Mouse (Mus musculus): ENCODE results near the gene Sox18.

Gene Sox18

DNA sequence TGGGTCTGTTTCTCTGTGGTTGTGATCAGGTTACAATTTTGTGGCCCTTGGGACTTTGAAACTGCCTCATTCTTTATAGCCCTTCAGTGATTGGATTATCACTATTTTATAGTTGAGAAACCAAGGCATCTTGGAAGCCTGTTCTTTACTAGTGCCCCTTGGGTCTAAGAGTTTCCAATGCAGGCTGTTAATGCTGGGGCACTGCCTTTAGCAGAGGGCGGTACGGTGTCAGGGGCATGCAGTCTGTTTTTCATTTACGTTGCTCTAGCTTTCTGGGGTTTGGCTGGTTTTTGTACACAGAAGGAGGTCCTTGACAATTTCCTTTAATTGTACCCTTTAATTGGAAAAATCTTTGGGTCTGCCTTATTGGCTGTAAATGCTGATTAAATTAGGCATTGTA lies 25.8 kb downstream of the Sox18 start:
- no peak for DNase-seq

DNA sequence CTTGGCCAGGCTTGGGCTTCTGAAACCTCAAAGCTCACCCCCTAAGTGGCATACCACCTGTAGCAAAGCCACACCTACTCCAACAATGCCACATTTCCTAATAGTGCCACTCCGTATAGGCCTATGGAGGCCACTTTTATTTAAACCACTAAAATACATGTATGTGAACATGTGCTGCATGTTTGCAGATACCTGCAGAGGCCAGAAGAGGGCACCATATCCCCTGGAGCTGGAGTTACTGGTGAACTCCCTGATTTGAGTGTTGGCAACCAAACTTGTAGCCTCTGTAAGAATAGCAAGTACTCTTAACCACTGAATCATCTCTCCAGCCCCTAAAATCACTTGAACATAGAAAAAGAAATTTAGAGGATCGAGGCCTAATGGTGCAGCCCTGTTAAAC lies 27.1 kb downstream of the Sox18 start:
- no peak for DNase-seq

DNA sequence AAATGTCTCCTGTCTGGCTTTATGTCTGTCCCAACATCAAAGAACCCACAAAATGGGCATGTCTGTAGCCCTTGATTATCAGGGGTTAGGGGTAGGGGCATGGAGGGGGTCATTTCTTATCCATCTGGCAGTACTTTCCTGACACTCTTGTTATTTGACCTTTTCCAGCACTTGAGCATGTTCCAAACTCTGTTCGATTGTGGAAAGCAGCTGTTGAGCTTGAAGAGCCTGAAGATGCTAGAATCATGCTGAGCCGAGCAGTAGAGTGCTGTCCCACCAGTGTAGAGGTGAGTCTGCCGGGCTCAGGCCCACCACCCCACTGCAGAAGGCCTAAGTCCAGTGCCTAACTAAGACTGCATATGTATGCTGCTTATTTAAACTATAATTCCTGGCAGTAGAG lies 35.6 kb downstream of the Sox18 start:
- DNase-seq: no peak

DNA sequence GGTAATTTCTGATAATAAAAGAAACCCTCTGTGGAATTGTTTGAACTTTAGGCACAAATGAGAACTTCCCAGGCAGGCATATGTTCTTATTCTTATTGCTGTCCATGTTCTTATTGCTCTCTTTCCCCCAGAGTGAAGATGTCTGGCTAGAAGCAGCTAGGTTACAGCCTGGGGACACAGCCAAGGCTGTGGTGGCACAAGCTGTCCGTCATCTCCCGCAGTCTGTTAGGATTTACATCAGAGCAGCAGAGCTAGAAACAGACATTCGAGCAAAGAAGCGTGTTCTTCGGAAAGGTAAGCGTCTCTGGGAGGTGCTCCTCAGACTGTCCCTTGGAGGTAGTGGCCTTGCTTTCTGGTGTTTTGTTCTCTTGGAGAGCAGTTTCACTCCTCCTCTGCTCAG lies 38.8 kb downstream of the Sox18 start:
- DNase-seq: no peak

DNA sequence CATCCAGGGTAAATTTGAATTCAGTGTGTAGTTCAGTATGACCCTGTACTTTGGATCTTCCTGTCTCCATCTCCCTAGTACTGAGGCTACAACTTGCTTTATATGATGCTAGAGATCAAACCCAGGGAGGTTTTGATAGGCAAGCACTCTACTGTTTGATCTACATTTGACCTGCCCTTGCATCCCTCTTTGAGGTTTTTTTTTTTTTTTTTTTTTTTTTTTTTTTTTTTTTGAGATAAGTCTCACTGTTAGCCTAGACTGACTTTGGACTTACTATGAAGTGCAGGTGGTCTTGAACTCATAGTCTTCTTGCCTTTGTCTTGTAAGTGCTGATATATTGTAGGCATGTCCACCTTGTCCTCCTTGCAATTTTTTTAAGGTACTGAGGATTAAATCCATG lies 43.0 kb downstream of the Sox18 start:
- DNase-seq: no peak

DNA sequence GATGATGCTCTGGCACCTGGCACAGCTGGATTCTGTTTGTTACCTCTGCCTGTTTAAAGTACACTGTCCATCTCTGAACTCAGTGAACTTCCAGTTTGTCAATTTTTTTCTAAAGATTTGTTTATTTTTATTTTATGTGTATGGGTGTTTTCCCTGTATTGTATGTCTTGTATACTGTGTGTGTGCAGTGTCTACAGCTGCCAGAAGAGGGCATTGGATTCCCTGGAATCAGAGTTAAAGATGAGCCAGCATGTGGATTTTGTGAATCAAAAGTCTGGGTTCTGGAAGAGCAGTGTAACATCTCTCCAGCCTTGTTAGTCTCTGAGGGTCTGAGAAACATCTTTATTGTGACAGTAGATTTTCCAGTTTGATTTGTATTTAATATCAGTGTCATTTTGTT lies 48.0 kb downstream of the Sox18 start:
- no peak for DNase-seq

Measured in right cerebral cortex, adult 18-20 months (tissue).